Mouse (Mus musculus) thymus, postnatal 25 days (tissue): ENCODE measurements around the gene Rgl1.

ENCODE experiments used
- DNase-seq: peaks from one replicate; pipeline ENCODE4 v3.0.0; 2022

Gene Rgl1

GRCm38 (mm10) chr1:152476126-152476525 lies 290.0 kb downstream of the Rgl1 start:
- no peak for DNase-seq

GRCm38 (mm10) chr1:152468443-152468842 lies 297.7 kb downstream of the Rgl1 start:
- DNase-seq, result no peak
